Mouse (Mus musculus): ENCODE data around the gene Arhgdib. TPM values are rescaled to one million over a fixed set of nuclear protein-coding genes. Genes with fewer than 3 reads are reported as not detected.

Arhgdib gene
- total and polyA plus RNA-seq, 2 experiments from 2014 or later, result 45.9 to 56.7 TPM

- Histone ChIP-seq H3K27ac (ENCODE audit: low read depth) (peak overlapping the region; percentile 16; the same call in 1 of the 2 replicates), H3K4me1 (ENCODE audit: control insufficient read depth, insufficient read depth) (no peaks in the 10 kb centered on the region), H3K4me2 (ENCODE audit: low read depth, low read length) (no peak overlapping the region), H3K27me3 (ENCODE audit: control insufficient read depth, insufficient read depth, low read length) (no peaks in the 10 kb centered on the region), H3K9ac (replicated peaks; ENCODE audit: low read depth, low read length) (no peak overlapping the region), H3K36me3 (replicated peaks; ENCODE audit: control insufficient read depth, insufficient read depth, low read length) (peaks cover 15% of the 10 kb centered on the region; the same call in 1 of the 2 replicates), H3K4me3 (ENCODE audit: low read depth, low read length) (no peak overlapping the region), H3K9me3 (replicated peaks; ENCODE audit: control insufficient read depth, low read length) (no peaks in the 10 kb centered on the region)
- TF ChIP-seq CTCF (IDR thresholded peaks at IDR 0.05; ENCODE audit: low read depth) (peak; percentile 78), EP300 (IDR thresholded peaks at IDR 0.05; ENCODE audit: low read depth) (no peak)
- peak; percentile 73 for DNase-seq (ENCODE audit: low spot score)
- peak; percentile 47; the same call in 1 of the 2 replicates for ATAC-seq (ENCODE audit: insufficient read depth, low read depth)
- 28% methylated on average over 16 of the region's 16 CpGs for WGBS
These were observed 21.1 kb downstream of the Arhgdib start for GRCm38 (mm10) chr6:136920320-136921257.

DNA sequence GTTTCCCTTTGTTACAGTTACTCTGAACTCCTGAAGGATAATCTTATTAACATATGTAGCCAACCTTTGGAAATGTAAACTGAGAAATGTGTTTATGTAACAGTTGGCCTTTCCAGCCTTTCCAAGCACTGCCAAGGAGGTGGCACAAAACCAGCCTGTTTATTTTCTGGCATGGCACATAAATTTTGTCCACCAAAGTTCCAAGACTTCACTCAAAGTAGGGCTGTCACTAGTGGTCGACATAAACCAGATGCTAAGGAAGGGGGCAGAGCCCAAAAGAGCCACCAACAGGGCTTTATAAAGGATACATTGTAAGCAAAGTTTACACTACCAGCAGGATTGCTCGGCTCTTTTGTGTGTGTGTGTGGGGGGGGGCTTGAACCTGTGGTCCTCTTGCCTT is 23.8 kb downstream of the Arhgdib start:
- no peak for ATAC-seq (ENCODE audit: insufficient read depth, low read depth)
- WGBS, result 33% methylated on average over 2 of the region's 2 CpGs
- peaks cover 9% of the 10 kb centered on the region; the same call in 1 of the 2 replicates for H3K4me1 ChIP-seq (ENCODE audit: control insufficient read depth, insufficient read depth)
- no peaks in the 10 kb centered on the region for H3K9me3 ChIP-seq (replicated peaks; ENCODE audit: control insufficient read depth, low read length)
- H3K4me3 ChIP-seq (ENCODE audit: low read depth, low read length), result no peak overlapping the region
- no peak overlapping the region for H3K4me2 ChIP-seq (ENCODE audit: low read depth, low read length)
- H3K27me3 ChIP-seq (ENCODE audit: control insufficient read depth, insufficient read depth, low read length), result no peaks in the 10 kb centered on the region
- no peak for DNase-seq (ENCODE audit: low spot score)
- H3K27ac ChIP-seq (ENCODE audit: low read depth), result no peak overlapping the region
- no peak overlapping the region for H3K9ac ChIP-seq (replicated peaks; ENCODE audit: low read depth, low read length)
- 0 out of 2 replicates have a peak, but pooled peaks cover under 1% of the 10 kb centered on the region for H3K36me3 ChIP-seq (replicated peaks; ENCODE audit: control insufficient read depth, insufficient read depth, low read length)
- no peak for TF ChIP-seq EP300 (IDR thresholded peaks at IDR 0.05; ENCODE audit: low read depth)
- no peak for TF ChIP-seq CTCF (IDR thresholded peaks at IDR 0.05; ENCODE audit: low read depth)

- H3K4me2 ChIP-seq (ENCODE audit: low read depth, low read length), result no peak overlapping the region
- ATAC-seq (ENCODE audit: insufficient read depth, low read depth), result no peak
- WGBS, result 66% methylated on average over 8 of the region's 8 CpGs
- H3K36me3 ChIP-seq (replicated peaks; ENCODE audit: control insufficient read depth, insufficient read depth, low read length), result no peaks in the 10 kb centered on the region
- peaks cover 9% of the 10 kb centered on the region; the same call in 1 of the 2 replicates for H3K4me1 ChIP-seq (ENCODE audit: control insufficient read depth, insufficient read depth)
- no peak overlapping the region for H3K9ac ChIP-seq (replicated peaks; ENCODE audit: low read depth, low read length)
- DNase-seq (ENCODE audit: low spot score), result no peak
- TF ChIP-seq CTCF (IDR thresholded peaks at IDR 0.05; ENCODE audit: low read depth), result no peak
- TF ChIP-seq EP300 (IDR thresholded peaks at IDR 0.05; ENCODE audit: low read depth), result no peak
- no peaks in the 10 kb centered on the region for H3K27me3 ChIP-seq (ENCODE audit: control insufficient read depth, insufficient read depth, low read length)
- H3K27ac ChIP-seq (ENCODE audit: low read depth), result no peak overlapping the region
- no peak overlapping the region for H3K4me3 ChIP-seq (ENCODE audit: low read depth, low read length)
- H3K9me3 ChIP-seq (replicated peaks; ENCODE audit: control insufficient read depth, low read length), result no peaks in the 10 kb centered on the region
These were observed 25.8 kb downstream of the Arhgdib start for GRCm38 (mm10) chr6:136915721-136916395.

- Histone ChIP-seq H3K9me3 (replicated peaks; ENCODE audit: control insufficient read depth, low read length) (no peaks in the 10 kb centered on the region), H3K9ac (replicated peaks; ENCODE audit: low read depth, low read length) (no peak overlapping the region), H3K27ac (ENCODE audit: low read depth) (no peak overlapping the region; the same call in 1 of the 2 replicates), H3K27me3 (ENCODE audit: control insufficient read depth, insufficient read depth, low read length) (no peaks in the 10 kb centered on the region), H3K4me1 (ENCODE audit: control insufficient read depth, insufficient read depth) (peaks cover 15% of the 10 kb centered on the region; the same call in 1 of the 2 replicates), H3K36me3 (replicated peaks; ENCODE audit: control insufficient read depth, insufficient read depth, low read length) (no peaks in the 10 kb centered on the region), H3K4me2 (ENCODE audit: low read depth, low read length) (no peak overlapping the region), H3K4me3 (ENCODE audit: low read depth, low read length) (no peak overlapping the region)
- ATAC-seq (ENCODE audit: insufficient read depth, low read depth), result no peak
- no peak for DNase-seq (ENCODE audit: low spot score)
- TF ChIP-seq CTCF (IDR thresholded peaks at IDR 0.05; ENCODE audit: low read depth) (no peak), EP300 (IDR thresholded peaks at IDR 0.05; ENCODE audit: low read depth) (no peak)
- 98% methylated on average over 6 of the region's 6 CpGs for WGBS
These were observed 27.5 kb downstream of the Arhgdib start for GRCm38 (mm10) chr6:136914234-136914633.

GRCm38 (mm10) chr6:136913384-136914126 is 28.1 kb downstream of the Arhgdib start:
- Histone ChIP-seq H3K9ac (replicated peaks; ENCODE audit: low read depth, low read length) (0 out of 2 replicates have a peak overlapping the region, but pooled peaks have one; percentile 30), H3K27me3 (ENCODE audit: control insufficient read depth, insufficient read depth, low read length) (no peaks in the 10 kb centered on the region), H3K27ac (ENCODE audit: low read depth) (peak overlapping the region; percentile 21; the same call in 1 of the 2 replicates), H3K4me3 (ENCODE audit: low read depth, low read length) (no peak overlapping the region), H3K4me2 (ENCODE audit: low read depth, low read length) (peak overlapping the region; percentile 55), H3K4me1 (ENCODE audit: control insufficient read depth, insufficient read depth) (peaks cover 15% of the 10 kb centered on the region; the same call in 1 of the 2 replicates), H3K36me3 (replicated peaks; ENCODE audit: control insufficient read depth, insufficient read depth, low read length) (no peaks in the 10 kb centered on the region), H3K9me3 (replicated peaks; ENCODE audit: control insufficient read depth, low read length) (no peaks in the 10 kb centered on the region)
- WGBS, result 19% methylated on average over 18 of the region's 18 CpGs
- ATAC-seq (ENCODE audit: insufficient read depth, low read depth) (peak; percentile 53; the same call in 1 of the 2 replicates), DNase-seq (ENCODE audit: low spot score) (no peak)
- TF ChIP-seq EP300 (IDR thresholded peaks at IDR 0.05; ENCODE audit: low read depth) (no peak), CTCF (IDR thresholded peaks at IDR 0.05; ENCODE audit: low read depth) (no peak)
